Mouse (Mus musculus) forebrain, embryonic 10.5 days (tissue): Measurements from ENCODE around the gene Klhl25. TPM values are rescaled to one million over a fixed set of nuclear protein-coding genes. Genes with fewer than 3 reads are reported as not detected.
A peak's percentile ranks its signal among the peaks of the same experiment; 100 is the strongest.

ENCODE experiments used
- DNase-seq: peaks from one replicate; pipeline ENCODE4 v3.0.0-alpha.2; 2017; ENCODE audit warnings: low spot score; ENCODE audit errors: extremely low spot score
- H3K27ac ChIP-seq: fragments of 300-500 bp; sonication (generic); 2 replicates; pipeline ENCODE4 v1.5.1; 2016; ENCODE audit warnings: mild to moderate bottlenecking
- H3K27me3 ChIP-seq: fragments of 300-500 bp; sonication (generic); 2 replicates; pipeline ENCODE4 v1.6.1; 2016; ENCODE audit warnings: mild to moderate bottlenecking; ENCODE audit not compliant: poor library complexity, severe bottlenecking
- H3K36me3 ChIP-seq: fragments of 300-500 bp; sonication (generic); replicated peaks from 2 replicates; pipeline ENCODE4 v1.6.1; 2016; ENCODE audit warnings: mild to moderate bottlenecking, moderate library complexity
- H3K4me1 ChIP-seq: fragments of 300-500 bp; sonication (generic); 2 replicates; pipeline ENCODE4 v1.6.1; 2016
- H3K4me3 ChIP-seq: fragments of 300-500 bp; sonication (generic); 2 replicates; pipeline ENCODE4 v1.5.1; 2016; ENCODE audit warnings: mild to moderate bottlenecking, moderate library complexity
- H3K9me3 ChIP-seq: fragments of 300-500 bp; sonication (generic); 2 replicates; pipeline ENCODE4 v1.6.1; 2016; ENCODE audit warnings: mild to moderate bottlenecking, moderate library complexity
- WGBS: fragments of 180-500 bp; shearing (Covaris S2); methylation state at CpG from one replicate; pipeline ENCODE4 v1.1.7; 2016; 5-methylcytosine and 5-hydroxymethylcytosine counted together
- polyA plus RNA-seq: library from polyadenylated mRNA; unstranded; fragments of >200 nt; fragmentation: Nextera tagmentation; extraction: Ambion mirVana; gene quantifications from 2 replicates; pipeline ENCODE4 v1.2.1, GENCODE M21; 2016

The Klhl25 gene
- polyA plus RNA-seq = 24.2 and 25.2 TPM in 2 replicates

DNA sequence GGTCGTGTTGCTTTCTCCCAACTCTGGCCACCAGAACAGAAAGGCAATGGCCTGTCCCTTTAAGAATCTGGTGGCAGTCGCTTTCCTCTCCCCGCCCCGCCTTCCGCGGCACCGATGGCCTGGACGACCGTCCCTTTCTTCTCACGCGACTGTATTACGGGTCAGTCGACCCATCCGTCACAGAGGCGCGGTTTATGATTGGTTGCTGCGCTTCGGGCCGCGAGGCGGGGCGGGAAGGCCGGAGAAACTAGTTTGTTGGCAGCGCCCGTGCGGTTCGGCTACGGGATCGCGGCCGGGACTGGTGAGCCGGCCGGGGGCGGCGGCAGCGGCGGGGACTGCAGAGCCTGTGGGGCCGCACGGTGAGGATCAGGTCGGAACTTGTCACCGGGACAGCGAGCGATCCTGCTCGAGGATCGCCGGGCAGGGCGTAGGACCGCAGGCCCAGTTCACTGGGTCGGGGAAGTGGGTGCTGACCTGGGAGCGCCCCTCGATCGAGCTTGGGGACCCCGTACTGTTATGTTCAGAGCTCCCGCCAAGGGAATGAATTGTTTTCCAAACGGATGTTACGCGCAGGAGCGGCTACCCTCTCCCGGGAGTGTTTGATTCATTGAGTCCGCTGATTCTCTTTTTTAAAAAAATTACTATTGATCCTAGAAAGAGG, at the start of gene Klhl25:
Gene Klhl25, plus strand, starts transcription at position 196 of the 661 bp plus-strand sequence.
- peak within 1 kb of the TSS; percentile 87 for H3K4me3 ChIP-seq
- DNase-seq = peak; percentile 98
- no peaks in the 10 kb centered on the region for H3K9me3 ChIP-seq
- H3K4me1 ChIP-seq = peaks cover 48% of the 10 kb centered on the region
- H3K27me3 ChIP-seq = no peaks in the 10 kb centered on the region
- H3K36me3 ChIP-seq = peaks cover 18% of the 10 kb centered on the region
- under 1% methylated on average over 60 of the region's 60 CpGs for WGBS
- H3K27ac ChIP-seq = peak within 1 kb of the TSS; percentile 95

DNA sequence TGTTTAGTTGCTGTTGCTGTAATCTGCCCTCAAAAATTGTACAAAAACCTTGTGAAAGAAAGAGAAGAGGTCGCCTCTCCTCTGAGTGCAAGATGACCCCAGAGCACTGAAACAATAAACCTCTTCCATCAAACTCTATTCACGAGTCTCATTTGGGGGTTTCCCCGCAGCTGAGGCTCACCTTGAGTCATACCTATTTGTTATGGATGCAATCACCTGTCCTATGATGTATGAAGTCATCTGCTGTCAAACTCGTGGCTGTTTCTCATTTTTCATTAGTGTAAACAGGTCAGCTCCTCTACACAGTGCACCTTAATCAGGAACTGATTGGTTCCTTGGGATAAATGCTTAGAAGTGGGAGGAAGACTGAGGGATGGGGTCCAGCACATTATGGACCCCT, 47.6 kb upstream of the Klhl25 start:
- Histone ChIP-seq H3K27me3 (no peaks in the 10 kb centered on the region), H3K4me3 (no peak overlapping the region), H3K27ac (no peak overlapping the region), H3K36me3 (no peaks in the 10 kb centered on the region), H3K4me1 (peaks cover 10% of the 10 kb centered on the region), H3K9me3 (no peaks in the 10 kb centered on the region)
- WGBS = 83% methylated on average over 4 of the region's 4 CpGs
- DNase-seq = no peak

DNA sequence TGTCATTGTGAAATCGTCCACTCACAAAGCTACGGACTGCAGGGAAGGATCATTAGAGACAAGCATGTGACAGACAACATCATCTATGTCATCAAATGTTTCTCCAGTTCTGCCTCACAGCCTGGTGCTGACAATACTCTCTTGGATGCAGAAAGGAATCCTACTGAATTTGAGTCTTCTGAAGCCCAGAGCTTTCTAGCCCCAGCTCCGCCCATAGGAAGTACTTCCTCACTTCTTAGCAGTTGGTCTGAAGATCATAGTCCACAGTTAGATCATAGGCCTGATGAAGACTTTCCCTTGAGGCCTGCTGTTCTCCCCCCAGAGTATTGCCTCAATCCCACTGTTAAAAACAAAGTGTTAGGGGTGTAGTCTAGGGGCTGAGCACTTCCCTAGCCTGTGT, 47.1 kb upstream of the Klhl25 start:
- no peak for DNase-seq

DNA sequence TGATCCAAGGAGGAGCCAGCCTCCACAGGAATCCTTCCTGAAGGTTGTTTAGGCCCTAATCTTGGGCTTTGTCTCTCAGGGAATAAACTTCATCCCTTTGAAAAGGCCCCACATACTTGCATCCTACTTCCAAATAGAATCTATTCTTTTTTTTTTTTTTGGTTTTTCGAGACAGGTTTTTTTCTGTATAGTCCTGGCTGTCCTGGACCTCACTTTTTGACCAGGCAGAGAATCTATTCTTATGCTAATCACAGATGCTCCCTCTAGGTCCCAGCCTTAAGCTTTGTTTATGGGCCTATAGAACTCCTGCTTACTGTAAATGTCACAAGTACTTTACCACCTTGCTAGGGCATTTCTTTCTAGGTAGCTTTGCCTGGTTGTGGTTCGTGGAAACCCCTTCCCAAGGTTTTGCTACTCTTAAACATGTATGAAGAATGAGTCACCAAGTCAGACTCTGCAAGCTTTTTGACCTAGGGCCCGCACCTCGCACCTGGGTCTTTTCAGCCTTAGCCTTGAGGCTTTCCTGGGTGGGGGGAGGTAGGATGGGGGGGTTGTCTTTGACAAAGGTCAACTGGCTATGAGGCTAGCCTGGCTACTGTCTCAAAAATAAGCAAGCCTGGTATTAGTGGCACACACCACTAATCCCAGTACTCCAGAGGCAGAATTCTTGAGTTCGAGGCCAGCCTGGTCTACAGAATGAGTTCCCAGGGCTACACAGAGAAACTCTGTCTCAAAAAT, 46.3 kb upstream of the Klhl25 start:
- Histone ChIP-seq H3K9me3 (no peaks in the 10 kb centered on the region), H3K27ac (no peak overlapping the region), H3K36me3 (no peaks in the 10 kb centered on the region), H3K4me1 (peaks cover under 1% of the 10 kb centered on the region; the same call in 1 of the 2 replicates), H3K4me3 (no peak overlapping the region), H3K27me3 (no peaks in the 10 kb centered on the region)
- no peak for DNase-seq
- 88% methylated on average over 5 of the region's 5 CpGs for WGBS

More for the DNA sequence above, 47.1 kb upstream of the Klhl25 start:
- Histone ChIP-seq H3K9me3 (no peaks in the 10 kb centered on the region), H3K4me3 (no peak overlapping the region), H3K27me3 (no peaks in the 10 kb centered on the region), H3K4me1 (peaks cover 8% of the 10 kb centered on the region), H3K27ac (no peak overlapping the region), H3K36me3 (no peaks in the 10 kb centered on the region)
- 91% methylated on average over 3 of the region's 3 CpGs for WGBS

DNA sequence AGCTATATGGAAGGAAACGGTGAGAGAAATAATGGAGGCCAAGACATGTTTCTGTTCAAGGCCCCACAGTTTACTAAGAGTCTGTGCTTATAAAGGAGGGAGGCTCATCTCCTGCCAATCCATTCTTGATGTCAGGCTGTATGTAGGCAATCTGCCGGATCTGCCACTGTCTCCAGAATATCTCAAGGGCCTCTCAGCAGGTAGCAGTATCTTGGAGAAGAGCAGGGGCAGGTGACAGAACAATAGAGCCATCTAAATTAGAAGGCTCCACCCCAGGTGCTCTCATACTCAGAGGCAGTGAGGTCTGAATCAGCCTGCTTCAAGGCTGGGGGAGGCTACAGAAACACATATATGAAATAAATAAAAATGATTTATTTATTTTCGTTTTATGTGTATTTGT, 45.2 kb upstream of the Klhl25 start:
- 86% methylated on average over 3 of the region's 3 CpGs for WGBS
- H3K4me3 ChIP-seq = no peak overlapping the region
- no peaks in the 10 kb centered on the region for H3K9me3 ChIP-seq
- H3K27me3 ChIP-seq = no peaks in the 10 kb centered on the region
- H3K36me3 ChIP-seq = no peaks in the 10 kb centered on the region
- no peaks in the 10 kb centered on the region; the same call in 1 of the 2 replicates for H3K4me1 ChIP-seq
- no peak for DNase-seq
- no peak overlapping the region for H3K27ac ChIP-seq

DNA sequence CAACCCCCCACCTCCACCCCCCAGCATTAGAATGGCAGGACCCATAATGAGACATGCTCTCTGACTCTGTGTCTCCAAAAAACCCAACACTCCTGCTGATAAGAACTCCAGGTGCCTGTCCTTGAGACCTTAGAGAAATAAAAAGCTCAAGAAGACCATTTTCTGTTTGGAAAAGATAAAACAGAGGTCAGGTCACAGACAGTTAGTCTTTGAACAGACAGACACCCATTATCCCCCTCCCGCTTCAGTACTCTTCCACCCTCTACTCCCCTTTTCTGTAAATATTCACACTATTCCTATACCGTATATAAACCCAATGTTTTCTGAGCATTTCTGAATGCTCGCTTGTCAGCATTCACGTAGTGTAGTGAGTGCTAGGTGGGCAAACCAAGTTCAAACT, 41.9 kb upstream of the Klhl25 start:
- H3K4me1 ChIP-seq = no peaks in the 10 kb centered on the region
- no peaks in the 10 kb centered on the region for H3K9me3 ChIP-seq
- no peaks in the 10 kb centered on the region for H3K36me3 ChIP-seq
- WGBS = 86% methylated on average over 4 of the region's 4 CpGs
- no peaks in the 10 kb centered on the region for H3K27me3 ChIP-seq
- no peak overlapping the region for H3K4me3 ChIP-seq
- DNase-seq = no peak
- H3K27ac ChIP-seq = no peak overlapping the region

DNA sequence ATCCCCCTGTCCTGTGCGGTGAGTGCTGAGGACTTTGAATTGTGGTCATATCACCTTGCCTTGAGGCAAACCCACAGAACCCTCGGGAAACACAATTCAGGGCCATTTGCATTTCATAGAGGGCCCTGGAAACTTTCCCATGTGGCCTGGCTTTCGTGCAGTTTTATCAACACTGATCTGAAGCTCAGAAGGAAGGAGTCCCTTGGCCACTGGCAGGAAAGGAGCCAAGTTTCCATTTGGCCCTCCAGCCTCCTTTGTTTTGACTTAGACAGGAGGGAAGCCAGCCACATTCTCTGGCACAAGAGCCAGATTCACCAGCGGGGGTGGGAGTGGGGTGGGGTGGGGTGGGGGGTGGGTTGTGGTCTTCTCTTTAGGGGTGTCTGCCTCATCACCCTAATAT, 41.4 kb upstream of the Klhl25 start:
- WGBS = 65% methylated on average over 4 of the region's 4 CpGs
- Histone ChIP-seq H3K4me1 (no peaks in the 10 kb centered on the region), H3K4me3 (no peak overlapping the region), H3K27ac (no peak overlapping the region), H3K36me3 (no peaks in the 10 kb centered on the region), H3K9me3 (no peaks in the 10 kb centered on the region), H3K27me3 (no peaks in the 10 kb centered on the region)
- no peak for DNase-seq

DNA sequence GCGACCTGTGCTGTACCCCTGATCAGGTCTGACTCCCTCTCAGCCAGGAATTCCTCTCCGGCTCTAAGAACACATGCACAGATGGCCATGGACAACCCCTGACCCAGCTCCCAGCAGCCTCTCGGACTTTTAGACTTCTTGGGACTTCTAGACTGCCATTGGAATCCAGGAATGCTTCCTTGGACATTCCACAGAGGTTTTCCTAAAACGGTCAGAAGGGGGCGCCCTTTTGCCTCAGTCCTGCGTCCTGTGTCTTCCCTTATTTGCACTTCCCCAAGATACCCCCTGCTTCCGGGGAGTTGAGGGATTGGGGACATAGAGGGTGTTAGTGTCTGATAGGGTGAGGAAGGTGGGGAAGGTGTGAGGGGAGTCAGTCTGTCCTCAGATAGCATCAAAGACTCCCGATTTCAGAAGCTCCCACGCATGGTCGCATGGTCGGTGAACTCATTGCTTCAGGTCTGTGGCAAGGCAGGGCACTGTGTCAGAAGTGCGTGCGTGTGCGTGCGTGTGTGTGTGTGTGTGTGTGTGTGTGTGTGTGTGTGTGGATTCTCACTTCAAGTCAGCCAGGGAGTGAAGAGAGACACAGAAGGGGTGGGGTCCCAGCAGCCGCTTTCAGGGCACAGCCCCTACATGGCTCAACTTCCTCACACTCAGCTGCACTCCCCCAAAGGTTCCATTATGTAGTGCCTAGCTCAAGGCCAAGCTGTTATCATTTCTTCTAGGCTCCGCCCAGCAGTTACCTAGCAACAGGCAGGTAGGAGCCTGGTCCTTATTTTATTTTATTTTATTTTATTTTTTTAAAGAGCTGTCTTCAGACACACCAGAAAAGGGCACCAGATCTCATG, 40.4 kb upstream of the Klhl25 start:
- DNase-seq = no peak
- Histone ChIP-seq H3K27me3 (no peaks in the 10 kb centered on the region), H3K36me3 (no peaks in the 10 kb centered on the region), H3K4me3 (no peak overlapping the region), H3K9me3 (no peaks in the 10 kb centered on the region), H3K4me1 (no peaks in the 10 kb centered on the region), H3K27ac (no peak overlapping the region)
- 82% methylated on average over 17 of the region's 17 CpGs for WGBS

DNA sequence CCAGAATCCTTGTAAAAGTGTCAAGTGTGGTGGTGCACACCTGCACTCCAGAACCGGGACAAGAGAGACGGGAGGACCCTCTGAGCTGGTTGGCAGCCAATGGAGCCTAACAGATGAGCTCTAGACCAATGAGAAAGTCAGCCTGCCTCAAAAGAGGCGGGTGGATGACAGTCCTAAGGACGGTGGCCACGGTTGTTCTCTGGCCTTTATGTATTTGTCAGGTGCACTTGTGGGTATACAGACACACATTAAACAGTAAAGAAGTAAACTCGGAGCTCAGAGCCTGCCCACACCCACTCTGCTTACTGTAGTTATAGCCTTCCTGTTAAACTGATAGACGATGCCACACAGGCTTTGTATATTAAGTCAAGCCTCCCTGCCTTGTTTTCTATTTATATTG, 27.4 kb upstream of the Klhl25 start:
- H3K27me3 ChIP-seq = no peaks in the 10 kb centered on the region
- no peak for DNase-seq
- WGBS = 93% methylated on average over 7 of the region's 7 CpGs
- H3K27ac ChIP-seq = no peak overlapping the region
- no peak overlapping the region for H3K4me3 ChIP-seq
- no peaks in the 10 kb centered on the region for H3K36me3 ChIP-seq
- no peaks in the 10 kb centered on the region; the same call in 1 of the 2 replicates for H3K9me3 ChIP-seq
- no peaks in the 10 kb centered on the region for H3K4me1 ChIP-seq

DNA sequence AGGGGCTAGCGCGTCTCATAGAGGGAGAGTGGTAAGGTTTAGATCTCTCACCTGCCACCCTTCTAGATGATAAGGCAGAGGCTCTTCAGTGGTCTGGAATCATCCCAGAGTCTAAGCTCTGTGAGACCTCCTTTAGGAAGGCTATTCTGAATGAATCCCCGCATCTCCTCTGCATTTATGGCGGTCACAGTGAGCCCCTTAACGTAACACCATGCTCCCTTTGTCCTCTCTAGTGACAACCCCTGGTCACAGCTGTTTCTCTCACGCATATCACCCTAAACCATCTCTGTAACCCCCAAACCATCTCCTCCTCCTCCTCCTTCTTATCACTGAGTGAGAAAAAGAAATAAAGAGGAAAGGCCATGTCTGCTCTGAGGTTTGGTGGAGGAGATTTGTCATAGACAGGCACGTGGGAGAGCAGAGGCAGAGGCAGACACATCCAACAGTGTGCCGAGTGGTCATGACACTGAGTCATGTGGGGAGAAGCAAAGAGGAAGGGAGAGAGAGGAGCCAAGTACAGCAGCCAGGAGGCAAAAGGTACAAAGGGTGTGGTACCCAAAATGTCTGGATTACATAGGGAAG, 25.9 kb upstream of the Klhl25 start:
- Histone ChIP-seq H3K9me3 (no peaks in the 10 kb centered on the region; the same call in 1 of the 2 replicates), H3K27me3 (no peaks in the 10 kb centered on the region), H3K4me1 (no peaks in the 10 kb centered on the region), H3K4me3 (no peak overlapping the region), H3K36me3 (no peaks in the 10 kb centered on the region), H3K27ac (no peak overlapping the region)
- no peak for DNase-seq
- 86% methylated on average over 8 of the region's 8 CpGs for WGBS

DNA sequence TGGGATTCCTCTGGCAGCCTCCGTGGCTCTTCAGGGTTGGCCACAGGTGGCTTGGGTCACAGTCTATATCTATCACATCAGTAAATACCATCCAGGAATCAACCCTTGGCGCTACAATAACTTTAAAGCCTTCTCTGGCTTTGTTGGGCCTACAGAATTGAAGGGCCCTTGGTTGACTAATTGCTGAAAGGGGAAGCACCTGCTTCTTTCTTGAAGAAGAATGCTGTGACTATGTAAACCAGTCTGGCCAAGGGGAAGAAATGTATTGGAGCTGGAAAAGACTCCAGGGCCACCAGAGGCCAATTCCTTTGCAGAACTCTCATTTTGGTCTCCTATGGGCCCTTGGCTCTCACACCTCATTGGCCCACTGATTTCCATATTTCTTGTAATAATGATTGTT, 25.0 kb upstream of the Klhl25 start:
- Histone ChIP-seq H3K4me3 (no peak overlapping the region), H3K36me3 (no peaks in the 10 kb centered on the region), H3K4me1 (0 out of 2 replicates have a peak, but pooled peaks cover 4% of the 10 kb centered on the region), H3K9me3 (no peaks in the 10 kb centered on the region), H3K27me3 (no peaks in the 10 kb centered on the region), H3K27ac (no peak overlapping the region)
- DNase-seq = no peak
- 86% methylated on average over 2 of the region's 2 CpGs for WGBS

DNA sequence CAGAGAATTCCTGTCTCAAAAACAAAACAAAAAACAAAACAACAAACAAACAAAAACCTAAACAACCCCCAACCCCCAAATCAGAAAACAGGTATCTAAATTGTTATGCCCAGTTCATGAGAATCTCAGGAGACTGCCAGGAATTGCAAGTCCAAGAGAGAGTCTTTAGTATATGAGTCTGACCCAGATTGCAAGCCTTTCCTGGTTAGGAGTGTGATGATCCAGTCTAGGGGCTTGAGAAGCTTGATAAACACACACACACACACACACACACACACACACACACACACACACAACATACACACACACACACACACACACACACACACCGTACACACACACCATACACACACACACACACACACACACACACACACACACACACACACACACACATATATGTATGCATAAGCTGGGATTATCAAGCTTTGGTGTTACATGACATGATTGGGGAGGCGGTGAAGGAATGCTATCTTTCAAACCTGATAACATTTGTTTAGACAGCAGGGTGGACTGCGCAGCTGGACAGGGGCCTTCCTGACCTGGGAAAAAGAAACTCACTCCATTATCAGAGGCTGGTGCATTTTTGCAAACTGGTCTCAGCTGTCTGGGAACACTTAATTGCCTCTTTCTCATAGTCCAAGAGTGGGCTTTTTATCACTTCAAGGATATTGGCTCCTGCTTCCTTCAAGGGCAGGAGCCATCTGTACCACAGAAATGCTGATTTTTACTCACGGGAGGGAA, 21.6 kb upstream of the Klhl25 start:
- Histone ChIP-seq H3K9me3 (no peaks in the 10 kb centered on the region), H3K36me3 (no peaks in the 10 kb centered on the region), H3K27ac (no peak overlapping the region), H3K4me1 (0 out of 2 replicates have a peak, but pooled peaks cover 6% of the 10 kb centered on the region), H3K4me3 (no peak overlapping the region), H3K27me3 (no peaks in the 10 kb centered on the region)
- no peak for DNase-seq
- 79% methylated on average over 4 of the region's 4 CpGs for WGBS
